Mouse (Mus musculus): ENCODE measurements around the gene Cacnb2.

- TF ChIP-seq CTCF (IDR thresholded peaks at IDR 0.05; ENCODE audit: low read depth) (no peak), EP300 (IDR thresholded peaks at IDR 0.05; ENCODE audit: low read depth) (no peak)
These were observed 258.7 kb downstream of the Cacnb2 start for GRCm38 (mm10) chr2:14861613-14862012.

Data from liver, postnatal 0 days (tissue).